Mouse (Mus musculus) intestine, embryonic 14.5 days (tissue): ENCODE measurements around the gene Iqschfp. TPM values are rescaled to one million over a fixed set of nuclear protein-coding genes. Genes with fewer than 3 reads are reported as not detected.

ENCODE experiments used
- ATAC-seq: fragments of 200-750 bp; cut with Nextera tagmentation; replicated peaks from 2 replicates; pipeline ENCODE4 v1.8.0; 2017; ENCODE audit warnings: low read depth, moderate number of reproducible peaks, moderate TSS enrichment, moderate library complexity; ENCODE audit not compliant: low FRiP score, low TSS enrichment
- DNase-seq: peaks from one replicate; pipeline ENCODE4 v3.0.0-alpha.2; 2018; ENCODE audit warnings: low spot score
- H3K27ac ChIP-seq: fragments of 300-500 bp; sonication (generic); 2 replicates; pipeline ENCODE4 v1.5.1; 2014; ENCODE audit warnings: low read depth, mild to moderate bottlenecking, control low read depth
- H3K27me3 ChIP-seq: fragments of 300-500 bp; sonication (generic); replicated peaks from 2 replicates; pipeline ENCODE4 v1.6.1; 2014; ENCODE audit warnings: low read length, control low read depth; ENCODE audit not compliant: control insufficient read depth, insufficient read depth
- H3K36me3 ChIP-seq: fragments of 300-500 bp; sonication (generic); 2 replicates; pipeline ENCODE4 v1.6.1; 2014; ENCODE audit warnings: low read length, control low read depth; ENCODE audit not compliant: control insufficient read depth, insufficient read depth
- H3K4me1 ChIP-seq: fragments of 300-500 bp; sonication (generic); replicated peaks from 2 replicates; pipeline ENCODE4 v1.6.1; 2014; ENCODE audit warnings: low read length, control low read depth, mixed read lengths; ENCODE audit not compliant: control insufficient read depth, insufficient read depth
- H3K4me2 ChIP-seq: fragments of 300-500 bp; sonication (generic); 2 replicates; pipeline ENCODE4 v1.6.1; 2014; ENCODE audit warnings: low read length
- H3K4me3 ChIP-seq: fragments of 300-500 bp; sonication (generic); 2 replicates; pipeline ENCODE4 v1.5.1; 2014; ENCODE audit warnings: low read depth, low read length, control low read depth, mixed read lengths
- H3K9ac ChIP-seq: fragments of 300-500 bp; sonication (generic); 2 replicates; pipeline ENCODE4 v1.6.1; 2014; ENCODE audit warnings: mild to moderate bottlenecking, low read length
- H3K9me3 ChIP-seq: fragments of 300-500 bp; sonication (generic); 2 replicates; pipeline ENCODE4 v1.6.1; 2016; ENCODE audit warnings: low read length, control low read depth; ENCODE audit not compliant: control insufficient read depth
- WGBS: fragments of 180-500 bp; shearing (Covaris S2); extraction: QIAGEN DNeasy Blood & Tissue Kit; methylation state at CpG from one replicate; pipeline ENCODE4 v1.1.7; 2014; 5-methylcytosine and 5-hydroxymethylcytosine counted together
- polyA plus RNA-seq: library from polyadenylated mRNA; unstranded; fragments of >200 nt; fragmentation: Nextera tagmentation; extraction: Ambion mirVana; gene quantifications from 2 replicates; pipeline ENCODE4 v1.2.1, GENCODE M21; 2014

The Iqschfp gene
- polyA plus RNA-seq, 1 experiment from 2014 or later: not detected

DNA sequence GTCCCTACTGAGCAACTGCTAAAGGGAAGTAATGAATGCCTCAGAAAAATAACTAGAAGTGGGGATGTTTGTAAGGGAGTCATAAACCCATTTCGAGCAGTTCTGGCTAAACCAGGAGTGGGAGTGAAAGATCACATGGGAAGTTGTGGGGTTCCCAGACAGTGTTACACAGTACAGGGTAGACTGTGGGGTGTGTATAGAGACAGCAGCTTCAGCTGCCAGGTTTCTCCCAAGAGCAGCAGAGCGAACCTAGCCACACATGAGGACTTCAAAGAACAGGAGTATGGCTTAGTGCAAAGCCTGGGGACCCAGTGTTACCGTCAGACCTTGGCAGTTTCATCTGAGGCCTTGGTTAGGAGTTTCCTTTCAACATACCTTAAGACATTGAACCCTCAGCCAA, 740.7 kb downstream of the Iqschfp start:
- Histone ChIP-seq H3K27ac (no peak overlapping the region), H3K4me1 (no peaks in the 10 kb centered on the region), H3K27me3 (no peaks in the 10 kb centered on the region), H3K36me3 (peaks cover 1% of the 10 kb centered on the region; the same call in 1 of the 2 replicates), H3K9ac (no peak overlapping the region), H3K9me3 (no peaks in the 10 kb centered on the region), H3K4me2 (no peak overlapping the region), H3K4me3 (no peak overlapping the region)
- ATAC-seq (no peak), DNase-seq (no peak)
- WGBS: 81% methylated on average over 3 of the region's 3 CpGs

DNA sequence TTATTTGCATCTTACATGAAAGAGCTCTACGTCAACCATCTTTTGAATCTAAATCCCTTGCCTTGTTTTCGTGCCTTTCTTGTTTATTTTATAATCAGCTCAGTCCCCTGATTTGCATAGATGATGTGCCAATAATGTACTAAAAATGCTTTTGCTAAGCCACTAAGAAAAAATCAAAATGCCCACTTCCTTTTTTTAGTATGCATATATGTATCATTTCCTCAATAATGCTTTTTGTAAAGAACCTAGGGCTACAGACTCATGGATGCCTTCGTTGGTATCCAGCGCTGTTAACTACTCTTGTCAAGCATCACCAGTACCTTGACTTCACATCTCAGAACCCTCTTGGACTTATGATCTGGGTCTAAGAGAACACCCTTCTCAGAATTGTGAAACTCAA, 741.5 kb downstream of the Iqschfp start:
- ATAC-seq (no peak), DNase-seq (no peak)
- H3K27me3 ChIP-seq: no peaks in the 10 kb centered on the region
- H3K36me3 ChIP-seq: no peaks in the 10 kb centered on the region
- H3K4me2 ChIP-seq: no peak overlapping the region
- no peak overlapping the region for H3K27ac ChIP-seq
- no peaks in the 10 kb centered on the region for H3K4me1 ChIP-seq
- no peak overlapping the region for H3K4me3 ChIP-seq
- 96% methylated on average over 4 of the region's 4 CpGs for WGBS
- no peak overlapping the region for H3K9ac ChIP-seq
- H3K9me3 ChIP-seq: no peaks in the 10 kb centered on the region

DNA sequence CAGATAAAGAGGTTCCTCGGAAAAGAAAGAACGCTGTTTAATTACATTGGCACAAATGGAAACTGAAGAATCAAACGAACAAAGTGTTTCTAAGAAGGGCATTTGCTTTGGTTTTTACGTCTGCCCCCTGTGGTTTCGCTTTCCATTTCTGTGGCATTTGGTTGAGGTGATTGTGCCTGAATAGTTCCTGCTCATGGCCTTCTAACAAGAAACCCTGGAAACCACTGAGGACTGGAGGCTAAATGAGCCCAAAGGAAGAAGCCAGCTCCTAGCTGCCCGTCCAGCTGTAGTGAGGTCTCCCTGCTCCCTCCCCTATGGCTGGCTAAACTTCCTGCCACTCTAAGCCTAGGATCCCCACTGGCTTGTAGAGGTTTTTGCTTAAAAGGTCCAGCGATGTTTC, 745.9 kb downstream of the Iqschfp start:
- no peaks in the 10 kb centered on the region for H3K9me3 ChIP-seq
- ATAC-seq (no peak), DNase-seq (no peak)
- no peak overlapping the region for H3K27ac ChIP-seq
- H3K9ac ChIP-seq: no peak overlapping the region
- WGBS: 52% methylated on average over 7 of the region's 7 CpGs
- H3K4me1 ChIP-seq: no peaks in the 10 kb centered on the region
- no peaks in the 10 kb centered on the region for H3K27me3 ChIP-seq
- H3K36me3 ChIP-seq: no peaks in the 10 kb centered on the region
- H3K4me2 ChIP-seq: no peak overlapping the region
- no peak overlapping the region for H3K4me3 ChIP-seq

DNA sequence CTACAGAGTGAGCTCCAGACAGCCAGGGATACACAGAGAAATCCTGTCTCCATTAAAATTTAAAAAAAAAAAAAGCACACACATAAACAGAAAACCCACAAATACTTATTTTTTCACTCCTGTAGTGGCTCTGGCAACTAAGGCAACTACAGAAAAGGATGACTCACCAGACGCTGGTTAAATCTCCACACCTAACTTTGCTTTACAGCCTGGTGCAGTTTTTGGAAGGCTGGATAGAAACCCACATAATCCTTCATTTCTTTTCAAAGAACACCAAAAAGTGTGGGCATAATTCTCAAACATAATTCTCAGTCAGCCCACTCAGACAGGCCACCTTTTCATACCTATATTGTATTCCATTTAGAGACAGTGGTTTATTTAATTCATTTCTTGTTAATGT, 746.7 kb downstream of the Iqschfp start:
- 83% methylated on average over 1 of the region's 1 CpGs for WGBS
- no peak for DNase-seq

DNA sequence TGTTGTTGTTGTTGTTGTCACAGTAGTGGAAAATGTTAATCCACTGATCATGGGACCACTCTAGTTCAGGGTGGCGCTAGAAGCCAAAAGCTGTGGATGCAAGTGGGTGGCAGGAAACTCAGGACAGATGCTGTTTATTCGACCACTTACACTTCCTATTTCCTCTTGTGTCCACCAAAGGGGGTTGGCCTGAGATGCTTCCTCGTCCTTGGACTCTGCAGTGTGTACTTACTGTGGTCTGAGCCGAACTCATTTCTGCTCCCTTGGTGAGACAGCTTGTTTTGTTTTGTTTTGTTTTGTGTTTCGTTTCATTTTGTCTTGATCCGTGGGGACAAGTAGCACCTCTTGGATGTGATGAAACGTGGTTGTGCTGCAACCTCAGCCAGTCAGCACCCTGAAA, 750.9 kb downstream of the Iqschfp start:
- Histone ChIP-seq H3K9me3 (no peaks in the 10 kb centered on the region), H3K4me3 (no peak overlapping the region), H3K9ac (no peak overlapping the region), H3K4me2 (no peak overlapping the region), H3K36me3 (no peaks in the 10 kb centered on the region), H3K4me1 (no peaks in the 10 kb centered on the region), H3K27me3 (no peaks in the 10 kb centered on the region), H3K27ac (no peak overlapping the region)
- ATAC-seq (no peak), DNase-seq (no peak)
- WGBS: 82% methylated on average over 7 of the region's 7 CpGs

More for the DNA sequence above, 746.7 kb downstream of the Iqschfp start:
- H3K27ac ChIP-seq: no peak overlapping the region
- no peaks in the 10 kb centered on the region for H3K9me3 ChIP-seq
- H3K4me1 ChIP-seq: no peaks in the 10 kb centered on the region
- H3K27me3 ChIP-seq: no peaks in the 10 kb centered on the region
- no peak overlapping the region for H3K4me2 ChIP-seq
- H3K36me3 ChIP-seq: no peaks in the 10 kb centered on the region
- no peak overlapping the region for H3K9ac ChIP-seq
- no peak for ATAC-seq
- no peak overlapping the region for H3K4me3 ChIP-seq

DNA sequence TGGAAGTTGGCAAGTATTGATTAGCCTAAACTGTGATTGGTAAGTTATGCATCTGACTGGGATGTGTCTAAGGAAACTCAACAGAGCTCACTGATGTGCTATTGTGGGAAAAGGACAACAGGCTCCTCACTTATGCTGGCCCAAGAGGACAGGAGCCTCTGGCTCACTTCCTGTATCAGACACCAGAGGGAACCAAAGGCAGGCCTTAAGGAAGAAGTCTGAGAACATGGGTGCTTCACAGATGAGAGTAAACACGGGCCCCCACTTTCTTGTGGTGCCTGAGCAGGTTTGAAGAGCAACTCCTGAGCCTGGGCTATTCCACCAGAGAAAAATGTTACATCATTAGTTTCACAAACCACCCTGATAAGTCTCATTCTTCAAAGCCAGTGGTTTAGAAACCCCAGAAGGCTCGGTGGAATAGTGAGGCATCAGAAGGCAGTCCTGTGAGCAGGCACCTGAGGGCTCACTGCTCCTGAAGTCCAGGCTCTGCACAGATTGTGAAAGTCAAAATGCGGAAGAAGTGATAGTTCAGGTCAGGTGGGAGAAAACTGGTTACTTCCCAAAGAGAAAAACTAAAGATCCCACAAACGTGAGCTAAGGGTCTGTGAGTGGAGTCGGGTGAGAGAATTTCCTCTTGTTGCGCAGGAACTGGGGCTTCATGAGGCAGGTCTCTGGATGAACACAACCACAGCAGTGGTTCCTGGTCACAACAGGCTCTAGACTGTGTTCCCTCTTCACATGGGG, 754.5 kb downstream of the Iqschfp start:
- H3K4me2 ChIP-seq: no peak overlapping the region
- no peaks in the 10 kb centered on the region for H3K27me3 ChIP-seq
- no peaks in the 10 kb centered on the region for H3K9me3 ChIP-seq
- DNase-seq (no peak), ATAC-seq (no peak)
- no peak overlapping the region for H3K4me3 ChIP-seq
- H3K4me1 ChIP-seq: no peaks in the 10 kb centered on the region
- H3K36me3 ChIP-seq: no peaks in the 10 kb centered on the region
- no peak overlapping the region for H3K27ac ChIP-seq
- no peak overlapping the region for H3K9ac ChIP-seq
- WGBS: 89% methylated on average over 6 of the region's 6 CpGs

DNA sequence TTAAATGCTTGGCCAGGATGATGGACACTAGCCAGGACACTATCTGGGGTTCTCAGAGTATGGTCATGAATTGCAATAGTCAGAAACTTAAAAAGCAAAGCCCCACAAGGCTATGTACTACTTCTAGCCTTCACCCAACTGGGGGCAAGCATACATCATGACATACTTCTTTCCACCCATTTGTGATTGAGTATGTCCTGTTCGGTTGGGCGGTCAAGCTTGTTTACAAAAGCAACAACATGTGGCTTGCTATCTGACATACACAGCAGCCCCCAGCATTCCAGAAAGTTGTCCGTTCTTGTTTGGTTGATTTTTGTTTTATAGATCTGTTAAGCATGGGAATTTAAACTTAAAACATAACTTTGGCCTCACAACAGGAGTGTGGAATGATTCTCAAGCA, 755.2 kb downstream of the Iqschfp start:
- ATAC-seq: no peak
- H3K36me3 ChIP-seq: no peaks in the 10 kb centered on the region
- no peak for DNase-seq
- no peaks in the 10 kb centered on the region for H3K9me3 ChIP-seq
- no peaks in the 10 kb centered on the region for H3K27me3 ChIP-seq
- no peaks in the 10 kb centered on the region for H3K4me1 ChIP-seq
- 69% methylated on average over 3 of the region's 3 CpGs for WGBS
- H3K27ac ChIP-seq: no peak overlapping the region
- no peak overlapping the region for H3K4me2 ChIP-seq
- no peak overlapping the region for H3K4me3 ChIP-seq
- no peak overlapping the region for H3K9ac ChIP-seq

DNA sequence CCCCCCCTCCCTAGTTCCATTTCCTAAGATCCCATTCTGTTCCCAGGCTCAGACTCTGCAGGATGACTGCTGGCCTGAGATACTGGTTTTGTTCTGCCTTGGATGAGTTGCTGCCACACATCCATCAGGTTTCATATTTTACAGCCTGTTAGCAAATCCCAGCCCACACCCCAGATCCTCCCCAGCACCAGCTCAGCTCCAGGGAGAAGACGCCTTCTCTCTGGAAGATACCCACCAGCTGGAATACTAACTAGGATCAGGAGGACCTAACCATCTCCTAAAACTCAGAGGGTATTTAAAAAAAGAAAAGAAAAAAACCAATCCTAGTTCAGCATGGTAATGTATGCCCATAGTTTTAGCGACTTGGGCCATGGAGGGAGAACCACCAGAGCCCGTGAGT, 758.2 kb downstream of the Iqschfp start:
- H3K36me3 ChIP-seq: no peaks in the 10 kb centered on the region
- DNase-seq (no peak), ATAC-seq (no peak)
- H3K9ac ChIP-seq: no peak overlapping the region
- H3K4me3 ChIP-seq: no peak overlapping the region
- 88% methylated on average over 3 of the region's 3 CpGs for WGBS
- no peaks in the 10 kb centered on the region for H3K27me3 ChIP-seq
- H3K4me2 ChIP-seq: no peak overlapping the region
- no peaks in the 10 kb centered on the region for H3K4me1 ChIP-seq
- no peak overlapping the region for H3K27ac ChIP-seq
- H3K9me3 ChIP-seq: no peaks in the 10 kb centered on the region

DNA sequence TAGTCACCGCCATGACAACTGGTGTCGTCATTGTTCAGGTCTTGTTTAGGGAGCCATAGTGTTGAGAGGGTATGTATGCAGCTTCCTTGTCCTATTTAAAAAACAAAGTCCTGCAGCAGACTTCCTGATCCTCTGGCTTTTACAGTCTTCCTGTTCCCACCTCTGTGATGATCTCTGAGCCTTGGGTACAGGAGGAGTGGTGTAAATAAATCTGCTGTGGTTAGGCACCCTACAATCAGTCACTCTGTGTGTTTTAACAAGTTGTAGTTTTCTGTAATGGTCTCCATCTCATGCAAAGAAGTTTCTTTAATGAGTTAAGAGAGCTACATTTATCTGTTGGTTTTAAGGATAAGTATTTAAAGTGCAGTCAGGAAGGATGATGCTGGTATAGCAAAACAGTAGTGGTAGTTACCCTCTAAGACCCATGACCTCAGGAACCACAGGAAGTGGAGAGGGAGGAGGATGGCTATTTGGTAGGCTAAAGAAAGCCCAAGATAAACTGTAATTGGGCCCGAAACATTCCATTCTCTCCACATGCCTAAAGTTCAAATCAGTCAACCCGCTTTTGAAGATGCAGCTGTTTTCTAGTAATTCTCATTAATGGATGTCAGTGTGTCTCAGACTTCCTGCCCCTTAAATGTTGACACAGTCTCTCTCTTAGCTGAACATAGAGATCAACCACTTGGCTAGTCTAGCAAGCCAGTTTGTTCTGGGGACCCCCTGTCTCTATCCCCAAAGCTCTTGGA, 764.7 kb downstream of the Iqschfp start:
- no peaks in the 10 kb centered on the region for H3K9me3 ChIP-seq
- H3K9ac ChIP-seq: no peak overlapping the region
- ATAC-seq (no peak), DNase-seq (no peak)
- H3K4me1 ChIP-seq: no peaks in the 10 kb centered on the region
- H3K27ac ChIP-seq: no peak overlapping the region
- H3K4me3 ChIP-seq: no peak overlapping the region
- no peaks in the 10 kb centered on the region for H3K27me3 ChIP-seq
- no peaks in the 10 kb centered on the region for H3K36me3 ChIP-seq
- H3K4me2 ChIP-seq: no peak overlapping the region
- 71% methylated on average over 4 of the region's 4 CpGs for WGBS
